Mouse (Mus musculus): Measurements from ENCODE around the gene Arhgap25. TPM values are rescaled to one million over a fixed set of nuclear protein-coding genes. Genes with fewer than 3 reads are reported as not detected.
"Not testable (repeated sequence)": the region's sequence is repeated elsewhere in the genome, so short reads cannot be mapped to it uniquely, and the experiment has no call there.

Arhgap25 gene
- polyA plus RNA-seq, 1 experiment from 2014 or later: 5.7 TPM

DNA sequence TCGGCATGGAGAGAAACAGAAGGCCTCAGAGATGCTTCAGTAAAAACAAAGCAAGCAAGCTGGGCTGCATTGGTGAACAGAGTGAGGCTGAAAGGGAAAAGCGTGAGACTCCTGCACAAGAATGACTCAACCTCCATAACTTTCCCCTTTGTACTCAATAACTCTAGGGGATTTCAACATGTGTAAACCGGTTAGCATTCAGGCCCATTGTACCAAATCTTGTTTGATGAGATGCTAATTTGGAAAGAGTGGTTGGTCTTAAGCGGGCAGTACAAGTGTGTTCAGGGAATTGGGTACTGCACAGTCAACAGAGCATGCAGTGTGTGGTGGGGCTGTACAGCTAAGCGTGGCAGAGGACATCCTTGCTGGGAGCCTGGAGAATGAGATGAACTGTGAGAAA lies 57.8 kb downstream of the Arhgap25 start:
- Histone ChIP-seq H3K9ac (no peak overlapping the region), H3K4me3 (no peak overlapping the region), H3K4me2 (no peak overlapping the region), H3K36me3 (no peaks in the 10 kb centered on the region), H3K27ac (no peak overlapping the region), H3K9me3 (no peaks in the 10 kb centered on the region), H3K4me1 (peaks cover 6% of the 10 kb centered on the region; the same call in 1 of the 2 replicates), H3K27me3 (no peaks in the 10 kb centered on the region)
- no peak for ATAC-seq (ENCODE audit: insufficient number of reproducible peaks, insufficient read depth, low FRiP score, low TSS enrichment, low read depth)
- WGBS: 77% methylated on average over 5 of the region's 5 CpGs

DNA sequence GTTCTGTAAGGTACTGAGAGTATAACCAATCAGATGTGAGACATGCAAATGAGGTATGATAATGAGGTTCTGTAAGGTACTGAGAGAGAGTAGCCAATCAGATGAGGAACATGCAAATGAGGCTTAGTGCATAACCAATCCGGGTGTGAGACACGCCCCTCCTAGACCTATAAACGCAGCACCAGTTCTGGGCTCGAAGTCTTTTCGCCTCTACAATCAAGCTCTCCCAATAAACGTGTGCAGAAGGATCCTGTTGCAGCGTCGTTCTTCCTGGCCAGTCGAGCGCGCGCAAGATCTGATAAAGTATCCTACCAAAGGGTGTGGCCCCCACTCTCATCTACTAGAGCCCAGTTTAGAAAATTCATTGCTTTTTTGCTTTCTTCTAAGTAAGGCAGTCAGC lies 63.0 kb downstream of the Arhgap25 start:
- WGBS: 88% methylated on average over 12 of the region's 12 CpGs
- not testable (repeated sequence) for H3K36me3 ChIP-seq; H3K4me1 ChIP-seq; H3K4me3 ChIP-seq; H3K9ac ChIP-seq; H3K4me2 ChIP-seq; H3K27me3 ChIP-seq; H3K9me3 ChIP-seq; H3K27ac ChIP-seq; ATAC-seq (ENCODE audit: insufficient number of reproducible peaks, insufficient read depth, low FRiP score, low TSS enrichment, low read depth)

DNA sequence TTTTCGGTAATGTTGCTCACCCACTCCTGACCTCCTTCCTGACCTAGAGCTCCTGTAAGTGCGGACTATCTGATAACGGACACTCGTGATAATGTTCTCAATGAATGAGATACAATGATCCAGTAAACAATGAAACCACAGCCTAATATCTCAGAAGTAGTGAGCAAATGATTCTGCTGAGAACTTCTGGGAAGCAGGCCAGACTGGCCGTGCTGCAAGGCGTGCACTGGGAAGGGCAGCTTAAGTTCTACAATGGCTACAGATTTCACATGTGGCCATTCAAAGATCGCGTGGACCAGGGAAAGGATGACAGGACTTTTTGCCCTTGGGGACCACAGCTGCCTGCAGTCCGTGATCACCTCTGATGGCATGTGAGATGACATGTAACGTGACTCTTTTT lies 64.7 kb downstream of the Arhgap25 start:
- Histone ChIP-seq H3K27me3 (no peaks in the 10 kb centered on the region), H3K4me2 (no peak overlapping the region), H3K4me1 (peaks cover 9% of the 10 kb centered on the region; the same call in 1 of the 2 replicates), H3K27ac (no peak overlapping the region), H3K9ac (no peak overlapping the region), H3K36me3 (no peaks in the 10 kb centered on the region), H3K9me3 (no peaks in the 10 kb centered on the region), H3K4me3 (no peak overlapping the region)
- 84% methylated on average over 10 of the region's 10 CpGs for WGBS
- ATAC-seq (ENCODE audit: insufficient number of reproducible peaks, insufficient read depth, low FRiP score, low TSS enrichment, low read depth): no peak

DNA sequence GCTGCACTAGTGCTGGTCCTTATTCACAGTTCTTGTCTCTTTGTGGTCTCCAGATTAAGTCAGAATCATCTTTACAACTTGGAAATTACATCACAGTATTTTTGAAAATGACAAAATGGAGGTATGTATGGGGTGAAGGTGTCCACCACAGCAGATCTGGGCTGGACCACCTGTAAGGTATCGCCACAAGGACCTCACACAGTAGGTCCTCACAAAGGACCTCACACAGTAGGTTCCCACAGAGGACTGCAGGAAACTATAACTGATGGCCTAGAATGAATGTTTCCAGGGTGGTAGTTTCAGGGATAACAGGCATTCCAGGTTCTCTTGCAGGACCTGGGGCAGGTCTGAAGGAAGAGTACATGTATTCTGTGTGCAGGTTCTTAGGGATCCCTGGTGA lies 65.7 kb downstream of the Arhgap25 start:
- Histone ChIP-seq H3K4me2 (no peak overlapping the region), H3K4me1 (peaks cover 9% of the 10 kb centered on the region; the same call in 1 of the 2 replicates), H3K36me3 (no peaks in the 10 kb centered on the region), H3K9me3 (no peaks in the 10 kb centered on the region), H3K27me3 (no peaks in the 10 kb centered on the region), H3K27ac (no peak overlapping the region), H3K9ac (no peak overlapping the region), H3K4me3 (no peak overlapping the region)
- ATAC-seq (ENCODE audit: insufficient number of reproducible peaks, insufficient read depth, low FRiP score, low TSS enrichment, low read depth): no peak
- WGBS: 96% methylated on average over 1 of the region's 1 CpGs

DNA sequence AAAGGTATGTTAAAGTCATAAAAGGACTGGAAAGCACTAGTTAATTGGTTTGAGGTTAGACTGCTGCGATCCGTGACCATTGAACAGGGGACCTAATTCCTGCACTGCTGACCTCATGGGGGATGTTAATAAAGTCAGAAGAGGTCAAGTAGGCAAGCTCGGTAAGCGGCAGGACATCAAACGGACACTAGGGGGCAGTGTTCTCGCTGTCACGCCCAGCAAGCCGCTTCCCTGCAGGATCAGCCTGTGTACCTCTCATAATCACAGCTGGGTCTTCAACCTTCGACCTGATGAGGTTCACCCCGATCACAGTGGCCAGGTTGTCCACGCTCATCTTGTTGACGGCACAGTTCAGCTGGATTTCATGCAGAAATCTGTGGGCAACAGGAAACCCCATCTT lies 66.8 kb downstream of the Arhgap25 start:
- Histone ChIP-seq H3K4me2 (peak overlapping the region; percentile 46), H3K4me1 (peaks cover 9% of the 10 kb centered on the region; the same call in 1 of the 2 replicates), H3K4me3 (no peak overlapping the region; the same call in 1 of the 2 replicates)

DNA sequence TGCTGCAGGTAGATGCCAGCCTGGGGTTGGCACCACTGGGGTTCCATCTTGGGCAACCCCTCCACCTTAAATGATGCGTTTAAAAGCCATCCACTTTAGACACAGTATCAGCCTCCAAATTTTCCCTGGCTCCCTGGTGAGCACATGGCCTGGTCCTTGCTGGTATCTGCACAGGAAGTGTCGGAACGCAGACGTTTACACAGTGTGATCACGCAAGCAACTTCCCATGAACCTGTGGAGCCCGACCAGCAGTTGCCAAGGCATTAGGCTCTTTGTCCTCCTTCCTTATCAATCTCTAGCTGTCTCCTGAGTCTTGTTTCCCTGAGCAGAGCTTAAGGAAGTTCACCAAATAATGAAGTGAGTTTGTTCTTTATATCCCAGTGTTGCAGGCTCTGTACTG lies 77.6 kb downstream of the Arhgap25 start:
- H3K4me3 ChIP-seq: no peak overlapping the region
- H3K27me3 ChIP-seq: no peaks in the 10 kb centered on the region
- H3K9me3 ChIP-seq: no peaks in the 10 kb centered on the region
- H3K36me3 ChIP-seq: no peaks in the 10 kb centered on the region
- no peak overlapping the region for H3K4me2 ChIP-seq
- no peak overlapping the region for H3K27ac ChIP-seq
- no peak overlapping the region for H3K9ac ChIP-seq
- WGBS: 79% methylated on average over 6 of the region's 6 CpGs
- no peaks in the 10 kb centered on the region for H3K4me1 ChIP-seq
- no peak for ATAC-seq (ENCODE audit: insufficient number of reproducible peaks, insufficient read depth, low FRiP score, low TSS enrichment, low read depth)

More for the DNA sequence above, 66.8 kb downstream of the Arhgap25 start:
- no peaks in the 10 kb centered on the region for H3K36me3 ChIP-seq
- 0 out of 2 replicates have a peak overlapping the region, but pooled peaks have one; percentile 46 for H3K9ac ChIP-seq
- no peak for ATAC-seq (ENCODE audit: insufficient number of reproducible peaks, insufficient read depth, low FRiP score, low TSS enrichment, low read depth)
- WGBS: 8% methylated on average over 12 of the region's 12 CpGs
- H3K27me3 ChIP-seq: no peaks in the 10 kb centered on the region
- no peaks in the 10 kb centered on the region for H3K9me3 ChIP-seq
- no peak overlapping the region for H3K27ac ChIP-seq

DNA sequence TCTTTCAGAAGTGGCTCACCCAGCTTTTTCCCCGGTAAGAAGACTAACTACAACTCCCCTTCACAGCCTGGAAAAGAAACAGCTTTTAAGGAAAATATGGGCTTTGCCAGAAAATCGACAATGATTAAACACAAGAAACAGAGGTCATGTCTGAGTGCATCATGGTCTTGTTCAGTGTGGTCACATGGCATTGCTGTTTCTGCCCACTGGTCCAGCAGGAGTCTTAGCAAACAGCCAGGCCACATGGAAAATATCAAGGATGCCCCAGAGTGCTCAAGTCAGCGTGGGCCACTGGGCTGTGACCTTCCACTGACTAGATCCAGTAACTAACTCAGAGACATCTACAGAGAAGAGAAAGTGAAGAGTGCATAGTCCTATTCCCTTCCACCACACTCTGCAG lies 81.3 kb downstream of the Arhgap25 start:
- Histone ChIP-seq H3K36me3 (no peaks in the 10 kb centered on the region), H3K27me3 (no peaks in the 10 kb centered on the region), H3K4me2 (no peak overlapping the region), H3K4me1 (no peaks in the 10 kb centered on the region), H3K9me3 (no peaks in the 10 kb centered on the region), H3K27ac (no peak overlapping the region), H3K4me3 (no peak overlapping the region), H3K9ac (no peak overlapping the region)
- WGBS: 68% methylated on average over 3 of the region's 3 CpGs
- ATAC-seq (ENCODE audit: insufficient number of reproducible peaks, insufficient read depth, low FRiP score, low TSS enrichment, low read depth): no peak

DNA sequence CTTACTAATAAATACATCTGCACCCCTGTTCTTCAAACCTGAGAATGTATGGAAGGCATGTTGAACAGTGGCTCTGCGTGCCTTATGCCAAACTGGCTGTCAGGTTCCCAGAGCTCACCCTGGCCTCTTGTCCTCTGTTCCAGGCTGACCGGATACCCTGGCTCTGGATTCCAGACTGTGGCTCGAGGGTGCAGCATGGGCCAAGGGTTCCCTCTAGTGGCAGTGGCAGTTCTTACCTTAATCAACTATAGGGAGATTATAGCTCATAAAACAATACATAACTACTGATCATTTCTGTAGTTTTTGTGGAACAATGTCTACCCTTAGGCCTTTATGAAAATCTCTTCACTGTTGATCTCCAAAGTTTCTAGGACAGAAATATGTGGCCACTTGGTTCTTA lies 82.0 kb downstream of the Arhgap25 start:
- H3K4me2 ChIP-seq: no peak overlapping the region
- no peaks in the 10 kb centered on the region for H3K9me3 ChIP-seq
- no peak overlapping the region for H3K9ac ChIP-seq
- no peak overlapping the region for H3K4me3 ChIP-seq
- no peaks in the 10 kb centered on the region for H3K27me3 ChIP-seq
- WGBS: 65% methylated on average over 3 of the region's 3 CpGs
- H3K27ac ChIP-seq: no peak overlapping the region
- no peaks in the 10 kb centered on the region for H3K4me1 ChIP-seq
- no peak for ATAC-seq (ENCODE audit: insufficient number of reproducible peaks, insufficient read depth, low FRiP score, low TSS enrichment, low read depth)
- no peaks in the 10 kb centered on the region for H3K36me3 ChIP-seq

DNA sequence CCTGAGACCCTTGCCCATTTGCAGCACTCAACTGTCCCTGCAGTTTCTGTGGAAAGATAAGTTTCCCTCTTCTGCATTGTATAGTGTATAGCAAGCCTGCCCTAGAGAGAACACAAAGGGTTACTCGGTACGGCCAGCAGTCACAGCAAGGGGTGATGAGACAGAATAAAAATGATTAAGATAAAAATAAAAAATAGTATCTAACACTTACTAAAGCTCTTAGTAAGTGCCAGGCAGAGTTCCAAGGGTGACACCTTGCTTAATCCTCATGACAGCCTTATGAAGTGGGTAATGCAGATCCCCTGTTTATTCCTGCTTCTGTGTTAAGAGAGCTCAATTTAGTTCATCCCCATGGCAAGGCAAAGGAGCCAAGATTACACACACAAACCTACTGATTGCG lies 83.5 kb downstream of the Arhgap25 start:
- no peaks in the 10 kb centered on the region for H3K9me3 ChIP-seq
- H3K9ac ChIP-seq: no peak overlapping the region
- no peaks in the 10 kb centered on the region for H3K4me1 ChIP-seq
- no peak overlapping the region for H3K27ac ChIP-seq
- H3K36me3 ChIP-seq: no peaks in the 10 kb centered on the region
- 82% methylated on average over 3 of the region's 3 CpGs for WGBS
- no peak overlapping the region for H3K4me2 ChIP-seq
- H3K27me3 ChIP-seq: no peaks in the 10 kb centered on the region
- ATAC-seq (ENCODE audit: insufficient number of reproducible peaks, insufficient read depth, low FRiP score, low TSS enrichment, low read depth): no peak
- no peak overlapping the region for H3K4me3 ChIP-seq

DNA sequence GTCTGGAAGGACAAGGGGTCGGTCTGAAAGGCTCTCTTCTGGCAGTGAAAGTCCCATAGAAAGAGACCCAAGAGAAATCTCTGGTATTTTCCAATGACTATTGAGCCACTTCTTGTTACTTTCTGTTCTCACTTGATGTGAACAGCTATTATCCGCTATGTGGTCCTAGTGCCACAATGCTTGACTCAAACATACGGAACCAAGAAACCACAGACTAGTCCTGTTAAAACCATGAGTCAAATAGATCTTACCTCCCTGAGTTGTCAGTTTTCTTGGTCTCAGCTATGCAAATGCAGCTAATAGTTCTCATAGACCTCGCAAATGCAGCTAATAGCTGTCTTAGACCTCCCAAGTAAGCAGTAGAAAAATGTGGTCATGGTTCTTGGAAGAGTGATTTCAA lies 85.8 kb downstream of the Arhgap25 start:
- no peak overlapping the region for H3K4me2 ChIP-seq
- H3K9ac ChIP-seq: no peak overlapping the region
- 89% methylated on average over 4 of the region's 4 CpGs for WGBS
- H3K4me1 ChIP-seq: no peaks in the 10 kb centered on the region
- H3K36me3 ChIP-seq: no peaks in the 10 kb centered on the region
- H3K27me3 ChIP-seq: no peaks in the 10 kb centered on the region
- no peak overlapping the region for H3K4me3 ChIP-seq
- no peaks in the 10 kb centered on the region for H3K9me3 ChIP-seq
- no peak overlapping the region for H3K27ac ChIP-seq
- ATAC-seq (ENCODE audit: insufficient number of reproducible peaks, insufficient read depth, low FRiP score, low TSS enrichment, low read depth): no peak

DNA sequence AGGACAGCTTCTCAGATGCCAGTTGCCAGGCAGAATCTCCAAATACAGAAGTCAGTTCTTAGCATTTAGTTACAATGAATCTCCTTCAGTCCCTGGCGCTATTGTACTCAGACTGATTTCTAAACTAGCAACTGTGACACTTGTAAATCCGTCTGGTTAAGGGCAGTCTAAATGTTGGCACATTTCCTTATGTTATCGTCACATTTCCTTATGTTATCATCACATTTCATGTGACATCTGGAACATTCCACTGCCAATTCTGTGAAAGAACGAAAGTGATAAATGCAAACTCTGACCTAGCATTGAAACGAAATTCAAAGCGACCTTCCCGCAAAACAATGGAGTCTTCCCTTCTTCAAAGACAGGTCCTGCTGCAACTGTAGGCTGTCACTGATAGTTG lies 87.8 kb downstream of the Arhgap25 start:
- ATAC-seq (ENCODE audit: insufficient number of reproducible peaks, insufficient read depth, low FRiP score, low TSS enrichment, low read depth): no peak
- H3K36me3 ChIP-seq: no peaks in the 10 kb centered on the region
- H3K27me3 ChIP-seq: no peaks in the 10 kb centered on the region
- 83% methylated on average over 7 of the region's 7 CpGs for WGBS
- no peak overlapping the region for H3K4me3 ChIP-seq
- H3K9ac ChIP-seq: no peak overlapping the region
- no peak overlapping the region for H3K27ac ChIP-seq
- no peak overlapping the region for H3K4me2 ChIP-seq
- 0 out of 2 replicates have a peak, but pooled peaks cover 2% of the 10 kb centered on the region for H3K4me1 ChIP-seq
- no peaks in the 10 kb centered on the region for H3K9me3 ChIP-seq

DNA sequence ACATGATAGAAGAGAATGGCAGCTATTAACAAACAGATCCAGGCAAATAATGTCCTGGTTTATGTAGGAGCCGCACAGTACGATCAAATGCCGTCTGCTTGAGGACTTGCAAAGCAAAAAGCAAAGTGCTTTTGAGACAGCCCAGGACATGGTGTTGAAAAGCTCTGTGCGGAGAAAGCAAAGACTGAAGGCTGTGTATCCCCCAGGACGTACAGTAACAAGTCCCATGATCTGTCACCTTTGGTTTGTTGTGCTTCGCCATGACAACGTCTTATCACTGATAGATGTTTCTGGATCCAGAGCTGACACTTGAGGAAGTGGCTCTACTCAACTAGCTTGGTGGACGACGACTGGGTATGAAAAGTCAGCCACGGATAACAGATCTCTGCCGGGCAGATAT lies 89.8 kb downstream of the Arhgap25 start:
- Histone ChIP-seq H3K4me3 (no peak overlapping the region), H3K9ac (no peak overlapping the region), H3K4me1 (0 out of 2 replicates have a peak, but pooled peaks cover 2% of the 10 kb centered on the region), H3K27ac (no peak overlapping the region), H3K27me3 (no peaks in the 10 kb centered on the region), H3K9me3 (no peaks in the 10 kb centered on the region), H3K36me3 (no peaks in the 10 kb centered on the region), H3K4me2 (no peak overlapping the region)
- no peak for ATAC-seq (ENCODE audit: insufficient number of reproducible peaks, insufficient read depth, low FRiP score, low TSS enrichment, low read depth)
- 87% methylated on average over 11 of the region's 11 CpGs for WGBS

DNA sequence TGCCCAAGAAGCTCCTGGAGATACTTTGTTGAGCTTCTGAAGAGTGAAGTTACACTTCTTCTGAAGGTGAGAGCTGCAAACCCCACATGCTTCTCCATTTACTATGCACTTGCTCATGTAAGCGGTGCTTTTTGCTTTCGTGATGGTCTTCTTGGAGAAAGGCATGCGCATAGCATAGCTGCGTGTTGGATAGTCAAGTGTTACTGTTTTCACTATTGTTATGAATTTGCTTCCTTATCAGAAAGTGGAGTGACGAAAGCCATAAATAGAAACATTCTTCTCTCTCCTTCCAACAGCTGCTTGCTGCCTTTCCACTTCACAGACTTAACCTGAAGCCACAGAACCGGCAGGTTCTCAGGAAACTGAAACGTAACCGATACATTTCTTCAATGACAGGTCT lies 96.3 kb downstream of the Arhgap25 start:
- Histone ChIP-seq H3K4me1 (0 out of 2 replicates have a peak, but pooled peaks cover 2% of the 10 kb centered on the region), H3K4me3 (no peak overlapping the region), H3K4me2 (no peak overlapping the region), H3K9me3 (no peaks in the 10 kb centered on the region), H3K9ac (no peak overlapping the region), H3K27ac (no peak overlapping the region), H3K36me3 (no peaks in the 10 kb centered on the region), H3K27me3 (no peaks in the 10 kb centered on the region)
- no peak for ATAC-seq (ENCODE audit: insufficient number of reproducible peaks, insufficient read depth, low FRiP score, low TSS enrichment, low read depth)
- WGBS: 81% methylated on average over 8 of the region's 8 CpGs

All from embryonic facial prominence, embryonic 13.5 days (tissue).